Mouse (Mus musculus) spleen, adult 2 months (tissue): ENCODE results near the gene Nr4a3. TPM values are rescaled to one million over a fixed set of nuclear protein-coding genes. Genes with fewer than 3 reads are reported as not detected.

ENCODE experiments used
- DNase-seq, 2 experiments: peaks; one replicate each; pipeline versions ENCODE4 v3.0.0 to v3.0.0-alpha.2; 2012 to 2021; ENCODE audit warnings: low spot score in 2 of 2, low read depth in 1 of 2
- H3K27ac ChIP-seq: fragments of 200-500 bp; 2 replicates; pipeline ENCODE4 v1.5.1; 2012; ENCODE audit warnings: low read length, inconsistent platforms; ENCODE audit not compliant: insufficient read depth
- H3K27me3 ChIP-seq: fragments of 200-500 bp; 2 replicates; pipeline ENCODE4 v1.6.1; 2012; ENCODE audit warnings: mild to moderate bottlenecking, moderate library complexity, low read length, inconsistent platforms; ENCODE audit not compliant: control insufficient read depth, insufficient read depth
- H3K36me3 ChIP-seq: fragments of 200-500 bp; 2 replicates; pipeline ENCODE4 v1.6.1; 2012; ENCODE audit warnings: mild to moderate bottlenecking, low read length, inconsistent platforms; ENCODE audit not compliant: control insufficient read depth, insufficient read depth
- H3K4me1 ChIP-seq: fragments of 200-500 bp; 2 replicates; pipeline ENCODE4 v1.6.1; 2011; ENCODE audit warnings: inconsistent platforms; ENCODE audit not compliant: control insufficient read depth, insufficient read depth, insufficient read length
- H3K4me3 ChIP-seq: fragments of 200-500 bp; 2 replicates; pipeline ENCODE4 v1.5.1; 2011; ENCODE audit warnings: mild to moderate bottlenecking, inconsistent platforms; ENCODE audit not compliant: insufficient read depth, insufficient read length; ENCODE audit errors: extremely low read depth
- CTCF ChIP-seq: fragments of 200-500 bp; IDR thresholded peaks from 2 replicates; pipeline ENCODE4 v1.5.1; 2011; ENCODE audit warnings: mild to moderate bottlenecking, inconsistent platforms; ENCODE audit not compliant: insufficient read depth, insufficient read length, insufficient replicate concordance; ENCODE audit errors: extremely low read depth
- POLR2A ChIP-seq: fragments of 200-500 bp; IDR thresholded peaks from 2 replicates; pipeline ENCODE4 v1.6.1; 2011; ENCODE audit warnings: low read depth, low read length, inconsistent platforms
- WGBS: fragments of 180-500 bp; shearing (Covaris S2); methylation state at CpG from one replicate; pipeline ENCODE4 v1.1.7; 2018; 5-methylcytosine and 5-hydroxymethylcytosine counted together
- polyA plus RNA-seq: library from polyadenylated mRNA; depleted of rRNA; stranded (reverse); fragments of >200 nt; gene quantifications from 2 replicates; pipeline ENCODE4 v1.2.3, GENCODE M21; 2012

The Nr4a3 gene
- polyA plus RNA-seq, 1 experiment: 7.0 TPM

- DNase-seq: no peak
- H3K36me3 ChIP-seq: no peaks in the 10 kb centered on the region
- H3K27ac ChIP-seq: no peak overlapping the region
- no peak overlapping the region for H3K4me3 ChIP-seq
- TF ChIP-seq POLR2A (no peak), CTCF (no peak)
- peaks cover 10% of the 10 kb centered on the region for H3K4me1 ChIP-seq
- 79% methylated on average over 3 of the region's 3 CpGs for WGBS
- H3K27me3 ChIP-seq: peaks cover 24% of the 10 kb centered on the region
Observed at GRCm38 (mm10) chr4:48050020-48050419, 5.1 kb downstream of the Nr4a3 start.

DNA sequence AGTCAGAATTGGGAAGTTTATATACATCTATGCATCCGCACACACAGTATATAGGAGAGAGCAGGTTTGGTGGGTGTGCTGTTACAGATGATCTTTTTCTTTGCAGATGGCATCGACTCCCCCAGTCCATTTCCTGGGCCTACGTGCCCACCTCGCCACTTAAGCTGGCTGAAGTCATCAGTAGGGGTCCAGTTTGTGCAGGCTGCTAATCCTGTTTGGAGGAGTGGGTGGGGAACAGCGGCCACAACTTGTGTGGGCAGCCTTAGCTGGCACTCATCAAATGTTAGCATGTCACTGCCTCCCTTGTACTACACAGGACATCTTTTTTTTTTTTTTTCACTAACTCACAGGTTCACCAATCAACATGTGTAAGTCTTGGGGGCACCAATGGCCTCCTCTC lies 5.5 kb downstream of the Nr4a3 start:
- H3K27me3 ChIP-seq: peaks cover 24% of the 10 kb centered on the region

GRCm38 (mm10) chr4:48051086-48051673 lies 6.2 kb downstream of the Nr4a3 start:
- H3K36me3 ChIP-seq: no peaks in the 10 kb centered on the region
- 48% methylated on average over 19 of the region's 19 CpGs for WGBS
- TF ChIP-seq CTCF (no peak), POLR2A (no peak)
- H3K4me3 ChIP-seq: no peak overlapping the region
- peaks cover 10% of the 10 kb centered on the region for H3K4me1 ChIP-seq
- no peak overlapping the region for H3K27ac ChIP-seq
- DNase-seq: no peak
- H3K27me3 ChIP-seq: peaks cover 19% of the 10 kb centered on the region

More for the DNA sequence above, 5.5 kb downstream of the Nr4a3 start:
- WGBS: 76% methylated on average over 5 of the region's 5 CpGs
- Histone ChIP-seq H3K36me3 (no peaks in the 10 kb centered on the region), H3K4me3 (no peak overlapping the region), H3K4me1 (peaks cover 10% of the 10 kb centered on the region), H3K27ac (no peak overlapping the region)
- no peak for DNase-seq
- TF ChIP-seq POLR2A: no peak
- no peak for TF ChIP-seq CTCF

GRCm38 (mm10) chr4:48051674-48052121 lies 6.7 kb downstream of the Nr4a3 start:
- Histone ChIP-seq H3K27me3 (peaks cover 15% of the 10 kb centered on the region), H3K27ac (no peak overlapping the region), H3K4me3 (no peak overlapping the region), H3K36me3 (no peaks in the 10 kb centered on the region), H3K4me1 (peaks cover 10% of the 10 kb centered on the region)
- no peak for DNase-seq
- TF ChIP-seq POLR2A (no peak), CTCF (no peak)
- WGBS: 16% methylated on average over 37 of the region's 37 CpGs

DNA sequence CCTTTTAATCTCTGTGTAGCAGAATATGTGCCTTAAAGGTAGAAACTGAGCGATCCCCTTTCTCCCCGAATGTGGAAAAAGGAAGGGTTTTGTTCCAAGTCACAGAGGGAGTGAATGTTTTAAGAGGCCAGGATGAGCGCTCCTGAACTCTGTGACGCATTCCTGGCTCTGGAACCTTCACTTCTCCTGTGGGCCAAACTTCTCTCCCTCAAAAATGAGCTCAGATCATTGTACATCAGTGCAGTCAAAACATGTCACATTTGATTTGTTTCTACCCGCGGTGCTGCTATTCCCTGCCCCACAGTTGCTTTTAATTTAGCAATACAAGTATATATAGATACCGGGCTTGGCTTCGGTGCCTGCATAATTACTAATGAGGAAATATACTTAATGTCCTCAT lies 16.8 kb downstream of the Nr4a3 start:
- no peaks in the 10 kb centered on the region; the same call in 1 of the 2 replicates for H3K36me3 ChIP-seq
- 90% methylated on average over 8 of the region's 8 CpGs for WGBS
- no peak overlapping the region for H3K27ac ChIP-seq
- H3K4me1 ChIP-seq: no peaks in the 10 kb centered on the region
- TF ChIP-seq CTCF (no peak), POLR2A (no peak)
- H3K4me3 ChIP-seq: no peak overlapping the region
- no peaks in the 10 kb centered on the region for H3K27me3 ChIP-seq
- DNase-seq: no peak

DNA sequence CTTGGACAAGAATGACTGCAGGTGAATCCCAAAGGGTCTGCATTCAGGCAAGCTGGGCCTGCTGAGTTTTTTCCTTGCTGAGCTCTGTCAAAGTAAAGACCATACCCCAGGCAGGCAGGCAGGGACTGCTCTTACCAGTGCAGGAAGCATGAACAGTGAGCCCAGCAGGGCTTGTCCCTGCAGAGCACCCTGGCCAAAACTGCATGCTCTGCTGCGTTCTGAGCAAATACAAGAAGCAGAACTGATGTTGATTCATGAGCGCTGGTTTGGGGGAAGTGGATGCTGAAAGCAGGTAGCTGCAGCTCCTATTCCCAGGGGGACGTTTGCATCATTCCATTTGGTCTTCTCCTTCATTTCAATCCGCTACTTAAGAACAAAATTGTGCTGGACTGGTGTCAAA lies 19.4 kb downstream of the Nr4a3 start:
- Histone ChIP-seq H3K4me1 (no peaks in the 10 kb centered on the region), H3K36me3 (no peaks in the 10 kb centered on the region), H3K4me3 (no peak overlapping the region), H3K27me3 (no peaks in the 10 kb centered on the region), H3K27ac (no peak overlapping the region)
- WGBS: 57% methylated on average over 4 of the region's 4 CpGs
- TF ChIP-seq POLR2A (no peak), CTCF (no peak)
- no peak for DNase-seq

- H3K36me3 ChIP-seq: no peaks in the 10 kb centered on the region
- no peak overlapping the region for H3K27ac ChIP-seq
- DNase-seq: no peak
- no peaks in the 10 kb centered on the region for H3K27me3 ChIP-seq
- 78% methylated on average over 2 of the region's 2 CpGs for WGBS
- no peak overlapping the region for H3K4me3 ChIP-seq
- TF ChIP-seq CTCF (no peak), POLR2A (no peak)
- H3K4me1 ChIP-seq: no peaks in the 10 kb centered on the region
Observed at GRCm38 (mm10) chr4:48066676-48067075, 21.7 kb downstream of the Nr4a3 start.
